Mouse (Mus musculus): Measurements from ENCODE around the gene Snap29. TPM values are rescaled to one million over a fixed set of nuclear protein-coding genes. Genes with fewer than 3 reads are reported as not detected.

Gene Snap29
- total RNA-seq (2023): 16.2 and 17.0 TPM in 2 replicates

DNA sequence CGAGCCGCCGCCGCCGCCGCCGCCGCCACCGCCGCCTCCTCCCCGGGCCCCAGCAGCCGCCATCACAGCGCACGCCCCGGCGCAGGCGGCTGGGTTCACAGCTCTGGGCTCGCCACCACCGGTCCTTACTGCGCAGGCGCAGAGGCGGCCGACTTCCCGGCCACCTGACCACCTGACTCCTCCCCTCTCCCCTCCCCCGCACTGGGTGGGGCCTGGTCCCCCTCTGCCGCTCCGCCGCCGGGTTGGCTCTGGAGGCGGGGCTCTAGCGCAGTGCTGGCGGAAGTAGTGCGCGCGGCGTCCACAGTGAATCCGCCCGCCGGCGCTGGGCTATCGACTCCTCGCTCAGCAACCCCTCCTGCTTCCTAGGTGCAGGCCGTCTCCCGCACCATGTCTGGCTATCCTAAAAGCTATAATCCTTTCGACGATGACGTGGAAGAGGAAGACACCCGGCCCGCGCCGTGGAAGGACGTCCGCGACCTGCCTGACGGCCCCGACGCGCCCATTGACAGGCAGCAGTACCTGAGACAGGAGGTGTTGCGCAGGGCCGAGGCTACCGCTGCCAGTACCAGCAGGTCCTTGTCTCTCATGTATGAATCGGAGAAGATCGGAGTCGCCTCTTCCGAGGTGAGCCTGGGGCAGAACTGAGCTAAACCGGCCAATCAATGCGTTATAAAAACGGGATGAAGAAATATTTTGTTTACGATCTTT lies at the start of gene Snap29, which contains the start of gene Pi4ka:
TSS of gene Snap29 (plus strand) at position 251 of the 708 bp plus-strand sequence.
TSS of gene Pi4ka (minus strand) at position 579 of the 708 bp plus-strand sequence.

GRCm38 (mm10) chr16:17451541-17452372 lies 46.0 kb downstream of the Snap29 start, which contains the start of gene Crkl:
Gene Crkl, plus strand, starts transcription at chr16:17451987.

Other genes starting within 250 kb of the Snap29 start
- gene Ube2l3, start 203.3 kb upstream of the Snap29 start, total RNA-seq (2023): 141 and 143 TPM in 2 replicates
- 0.41 TPM in 1 of 2 replicates, not detected in the other for gene Rimbp3, start 197.4 kb upstream of the Snap29 start, total RNA-seq (2023)
- 1.9 and 3.3 TPM in 2 replicates for gene Hic2, start 172.4 kb upstream of the Snap29 start, total RNA-seq (2023)
- gene Tmem191c, start 129.9 kb upstream of the Snap29 start, total RNA-seq (2023): 2.8 and 2.9 TPM in 2 replicates
- not detected in 2 replicates for gene Serpind1, start 74.6 kb upstream of the Snap29 start, total RNA-seq (2023)
- gene Pi4ka, start 328 bp downstream of the Snap29 start, total RNA-seq (2023): 37.3 and 49.3 TPM in 2 replicates
- 45.7 and 53.5 TPM in 2 replicates for gene Crkl, start 46.0 kb downstream of the Snap29 start, total RNA-seq (2023)
- not detected in 2 replicates for gene Aifm3, start 83.6 kb downstream of the Snap29 start, total RNA-seq (2023)
- gene Lztr1, start 102.7 kb downstream of the Snap29 start, total RNA-seq (2023): 20.2 and 22.6 TPM in 2 replicates
- gene Thap7, start 125.2 kb downstream of the Snap29 start, total RNA-seq (2023): 13.3 and 19.2 TPM in 2 replicates
- gene Lrrc74b, start 155.3 kb downstream of the Snap29 start, total RNA-seq (2023): not detected in 2 replicates
- not detected in 2 replicates for gene P2rx6, start 155.9 kb downstream of the Snap29 start, total RNA-seq (2023)
- gene Slc7a4, start 177.2 kb downstream of the Snap29 start, total RNA-seq (2023): 0.28 TPM in 1 of 2 replicates, not detected in the other
- gene Smpd4, start 213.4 kb downstream of the Snap29 start, total RNA-seq (2023): 28.0 and 32.6 TPM in 2 replicates
- gene Ccdc74a, start 240.5 kb downstream of the Snap29 start, total RNA-seq (2023): not detected in 2 replicates

Measured in neutrophil, adult 65 days (primary cell).